Mouse (Mus musculus) bone marrow macrophage, adult 2 months (primary cell): Measurements from ENCODE around the gene Prok2. TPM values are rescaled to one million over a fixed set of nuclear protein-coding genes. Genes with fewer than 3 reads are reported as not detected.

ENCODE experiments used
- H3K27ac ChIP-seq: 2 replicates; pipeline ENCODE4 v1.5.1; 2012; ENCODE audit warnings: low read depth, low read length; ENCODE audit not compliant: insufficient read depth
- H3K4me1 ChIP-seq: 2 replicates; pipeline ENCODE4 v1.6.1; 2012; ENCODE audit warnings: low read length; ENCODE audit not compliant: control insufficient read depth, insufficient read depth
- H3K4me3 ChIP-seq: 2 replicates; pipeline ENCODE4 v1.5.1; 2012; ENCODE audit warnings: mild to moderate bottlenecking, low read length, moderate library complexity; ENCODE audit not compliant: insufficient read depth
- CTCF ChIP-seq: IDR thresholded peaks from 2 replicates; pipeline ENCODE4 v1.5.1; 2012; ENCODE audit warnings: low read depth, mild to moderate bottlenecking, low read length, moderate library complexity
- POLR2A ChIP-seq: IDR thresholded peaks from 2 replicates; pipeline ENCODE4 v1.6.1; 2012; ENCODE audit warnings: mild to moderate bottlenecking, low read depth, low read length, borderline replicate concordance
- polyA plus RNA-seq: library from polyadenylated mRNA; stranded (reverse); fragments of >200 nt; gene quantifications from 2 replicates; pipeline ENCODE4 v1.2.4, GENCODE M21; 2012; ENCODE audit not compliant: missing spikeins, insufficient read depth, insufficient read length

Gene Prok2
- polyA plus RNA-seq = not detected in 2 replicates

DNA sequence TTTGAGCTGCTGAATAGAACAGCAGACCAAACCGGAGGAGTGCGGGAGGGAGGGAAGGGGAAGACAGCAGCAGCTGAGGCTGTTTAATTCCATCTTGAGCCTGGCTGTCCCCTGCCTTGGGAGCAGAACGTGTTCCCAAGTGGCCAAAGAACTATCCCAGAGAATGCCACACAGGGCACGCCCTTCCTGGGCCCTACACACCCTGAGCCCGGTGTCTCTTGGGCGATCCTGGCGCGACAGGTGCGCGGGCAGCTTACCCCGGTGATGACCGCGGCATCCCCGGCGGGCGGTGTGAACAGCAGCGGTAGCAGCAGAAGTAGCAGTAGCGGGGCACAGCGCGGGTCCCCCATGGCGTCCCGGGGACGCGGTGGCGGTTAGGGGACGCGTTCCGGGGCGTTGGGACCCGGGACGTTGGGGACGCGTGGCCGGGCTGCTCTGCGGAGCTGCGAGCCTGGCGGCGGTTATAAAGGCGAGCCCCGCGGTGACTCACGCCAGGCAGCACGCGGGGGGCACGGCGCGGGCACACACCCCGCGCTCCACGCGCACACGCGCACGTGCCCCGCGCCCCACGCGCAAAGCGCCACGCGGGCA lies at the start of gene Prok2:
TSS of gene Prok2 (minus strand) at position 422 of the 591 bp plus-strand sequence.
- no peak for TF ChIP-seq POLR2A
- no peak for TF ChIP-seq CTCF
- no peak within 1 kb of the TSS for H3K27ac ChIP-seq
- H3K4me1 ChIP-seq = 0 out of 2 replicates have a peak, but pooled peaks cover 5% of the 10 kb centered on the region
- H3K4me3 ChIP-seq = peak within 1 kb of the TSS; percentile 44

DNA sequence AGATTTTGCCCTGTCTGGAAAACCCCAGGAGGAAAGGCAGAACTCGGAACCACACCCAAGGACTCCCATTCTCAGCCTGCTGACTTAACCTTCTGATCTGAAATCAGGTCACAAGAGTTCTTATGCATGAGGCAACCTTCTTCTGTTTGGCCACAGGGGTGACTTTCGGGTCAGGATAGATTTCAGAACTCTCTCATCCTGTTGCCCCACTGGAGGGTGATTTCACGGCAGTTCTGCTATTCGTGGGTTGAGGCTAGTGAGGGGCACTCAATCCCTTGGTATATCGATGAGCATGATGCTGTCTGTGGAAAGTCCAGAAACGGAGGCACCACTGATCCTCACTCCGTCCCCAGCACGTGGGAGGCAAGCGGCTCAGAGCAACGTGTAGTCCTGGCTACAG lies 48.5 kb upstream of the Prok2 start:
- no peak for TF ChIP-seq POLR2A
- TF ChIP-seq CTCF = no peak
- Histone ChIP-seq H3K27ac (no peak overlapping the region), H3K4me1 (no peaks in the 10 kb centered on the region), H3K4me3 (no peak overlapping the region)

- Histone ChIP-seq H3K4me1 (no peaks in the 10 kb centered on the region), H3K4me3 (no peak overlapping the region), H3K27ac (no peak overlapping the region)
- TF ChIP-seq POLR2A (no peak), CTCF (no peak)
Observed at GRCm38 (mm10) chr6:99768495-99768894, 42.3 kb upstream of the Prok2 start.

- no peak overlapping the region for H3K27ac ChIP-seq
- TF ChIP-seq POLR2A (no peak), CTCF (no peak)
- no peak overlapping the region for H3K4me3 ChIP-seq
Observed at GRCm38 (mm10) chr6:99764916-99765315, 38.7 kb upstream of the Prok2 start.

GRCm38 (mm10) chr6:99762069-99762985 lies 36.1 kb upstream of the Prok2 start:
- no peaks in the 10 kb centered on the region for H3K4me1 ChIP-seq
- no peak overlapping the region for H3K4me3 ChIP-seq
- H3K27ac ChIP-seq = no peak overlapping the region
- TF ChIP-seq CTCF (no peak), POLR2A (no peak)

More at GRCm38 (mm10) chr6:99764916-99765315, 38.7 kb upstream of the Prok2 start:
- no peaks in the 10 kb centered on the region for H3K4me1 ChIP-seq

DNA sequence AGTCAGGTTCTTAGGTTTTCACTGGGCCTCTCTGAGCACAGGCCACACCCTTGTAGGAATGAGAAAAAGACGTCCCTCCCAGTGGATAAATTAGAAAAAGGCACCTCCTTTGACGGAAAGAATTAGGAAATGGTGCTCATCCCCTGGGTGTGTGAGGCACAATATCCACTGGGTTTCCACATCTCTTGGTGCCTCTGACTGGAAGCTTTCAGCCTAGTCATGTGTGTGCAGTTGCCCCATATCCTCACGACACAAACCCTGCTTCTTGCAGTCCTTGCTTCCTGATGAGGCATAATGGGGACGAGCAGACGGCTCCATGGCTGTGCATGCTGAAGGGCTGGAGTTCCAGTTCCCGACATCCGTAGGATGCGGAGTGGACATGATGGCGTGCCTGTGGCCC lies 29.9 kb upstream of the Prok2 start:
- no peak overlapping the region for H3K27ac ChIP-seq

GRCm38 (mm10) chr6:99751308-99751707 lies 25.1 kb upstream of the Prok2 start:
- no peak overlapping the region for H3K27ac ChIP-seq
- no peak for TF ChIP-seq CTCF
- TF ChIP-seq POLR2A = no peak
- H3K4me3 ChIP-seq = no peak overlapping the region
- no peaks in the 10 kb centered on the region; the same call in 1 of the 2 replicates for H3K4me1 ChIP-seq

More for the DNA sequence above, 29.9 kb upstream of the Prok2 start:
- no peak overlapping the region for H3K4me3 ChIP-seq
- no peak for TF ChIP-seq CTCF
- TF ChIP-seq POLR2A = no peak
- no peaks in the 10 kb centered on the region for H3K4me1 ChIP-seq

GRCm38 (mm10) chr6:99746275-99746674 lies 20.1 kb upstream of the Prok2 start:
- Histone ChIP-seq H3K27ac (no peak overlapping the region), H3K4me3 (no peak overlapping the region), H3K4me1 (peaks cover 4% of the 10 kb centered on the region)
- no peak for TF ChIP-seq POLR2A
- TF ChIP-seq CTCF = no peak

DNA sequence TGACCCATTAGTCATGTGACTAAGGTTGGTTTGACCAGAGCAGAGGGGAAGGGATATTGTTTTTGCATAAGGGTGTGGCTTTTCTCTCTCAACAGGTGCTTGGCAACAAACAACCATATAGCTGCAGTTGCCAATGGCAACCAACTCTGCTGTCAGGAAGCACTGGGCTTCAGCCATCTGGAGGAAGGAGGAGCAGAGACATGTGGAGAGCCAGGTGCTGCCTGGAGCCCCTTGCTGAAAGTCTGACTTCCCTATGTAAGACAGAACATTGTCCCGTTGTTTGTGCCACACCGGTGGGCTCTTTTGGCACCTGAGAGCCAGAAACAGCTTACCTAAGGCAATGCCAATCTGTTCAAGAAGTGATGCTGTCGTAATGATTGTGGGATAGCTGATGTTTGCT lies 16.7 kb upstream of the Prok2 start:
- Histone ChIP-seq H3K27ac (no peak overlapping the region), H3K4me3 (no peak overlapping the region), H3K4me1 (peaks cover 4% of the 10 kb centered on the region)
- no peak for TF ChIP-seq POLR2A
- TF ChIP-seq CTCF = no peak

GRCm38 (mm10) chr6:99734666-99735065 lies 8.5 kb upstream of the Prok2 start:
- Histone ChIP-seq H3K4me1 (no peaks in the 10 kb centered on the region), H3K27ac (no peak overlapping the region), H3K4me3 (no peak overlapping the region)
- no peak for TF ChIP-seq POLR2A
- no peak for TF ChIP-seq CTCF
